Mouse (Mus musculus): ENCODE data around the gene Jmjd1c.

Gene Jmjd1c

DNA sequence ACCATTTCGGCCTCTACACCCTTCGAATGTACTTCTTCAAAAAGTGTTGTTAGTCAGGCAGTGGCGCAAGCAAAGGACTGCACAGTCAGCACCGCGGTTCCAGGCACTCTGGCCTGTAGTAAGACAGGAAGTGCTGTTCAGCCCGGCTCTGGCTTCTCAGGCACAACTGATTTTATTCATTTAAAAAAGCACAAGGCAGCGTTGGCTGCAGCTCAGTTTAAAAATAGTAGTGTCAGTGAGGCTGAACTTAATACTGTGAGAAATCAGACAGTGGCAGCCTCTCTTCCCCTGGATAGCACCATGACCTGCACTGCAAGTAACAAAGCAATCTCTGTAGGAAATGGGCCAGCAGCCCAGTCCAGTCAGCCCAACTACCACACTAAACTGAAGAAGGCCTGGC is 130.2 kb downstream of the Jmjd1c start:
- DNase-seq (ENCODE audit: low spot score in 2 of 2), result peak; percentile 46 to 48

DNA sequence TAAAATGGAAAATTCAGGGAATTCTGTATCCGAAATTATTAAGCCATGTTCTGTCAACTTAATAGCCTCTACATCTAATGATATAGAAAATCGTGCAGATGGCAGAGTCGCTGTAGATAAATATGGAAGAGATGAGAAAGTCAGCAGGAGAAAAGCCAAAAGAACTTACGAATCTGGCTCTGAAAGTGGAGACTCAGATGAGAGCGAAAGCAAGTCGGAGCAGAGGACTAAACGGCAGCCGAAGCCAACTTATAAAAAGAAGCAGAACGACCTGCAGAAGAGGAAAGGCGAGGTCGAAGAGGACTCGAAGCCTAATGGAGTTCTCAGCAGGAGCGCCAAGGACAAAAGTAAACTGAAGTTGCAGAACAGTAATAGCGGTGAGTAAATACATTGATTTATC is 130.6 kb downstream of the Jmjd1c start:
- no peak for DNase-seq (ENCODE audit: low spot score in 2 of 2)

DNA sequence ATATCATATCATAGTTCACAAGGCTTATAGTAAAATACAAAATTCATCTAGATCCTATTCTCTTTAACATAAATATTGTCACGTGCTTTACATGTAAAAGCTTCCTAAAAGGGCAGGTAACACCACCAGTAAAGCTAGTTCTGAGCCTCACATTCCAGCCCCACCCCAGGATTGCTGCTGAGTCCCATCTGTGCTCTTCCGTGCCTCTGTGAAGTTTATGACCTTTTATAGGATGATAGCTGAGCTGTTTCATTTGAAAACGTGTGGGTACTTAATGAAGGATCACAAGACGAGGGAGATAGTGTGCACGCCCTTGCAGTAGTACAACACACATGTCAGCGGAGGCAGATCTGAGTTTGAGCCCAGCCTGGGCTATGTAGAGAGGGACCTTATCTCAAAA is 134.5 kb downstream of the Jmjd1c start:
- DNase-seq (ENCODE audit: low spot score in 2 of 2), result no peak

DNA sequence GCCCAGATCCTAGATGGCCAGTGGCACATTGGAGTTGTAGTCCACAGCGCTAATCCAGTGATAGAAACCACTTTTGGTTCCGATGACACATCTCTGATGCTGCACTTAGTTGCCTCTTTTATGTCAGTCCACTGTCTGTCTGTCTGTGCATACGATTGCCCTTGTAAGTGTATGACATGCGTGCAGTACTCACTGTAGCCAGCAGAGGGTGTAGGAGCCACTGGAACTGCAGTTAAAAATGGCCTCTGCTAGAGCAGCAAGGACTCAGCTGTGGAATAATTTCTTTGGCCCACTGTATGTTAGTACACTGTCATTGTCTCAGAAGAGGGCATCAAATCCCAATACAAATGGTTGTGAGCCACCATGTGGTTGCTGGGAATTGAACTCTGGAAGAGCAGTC is 151.2 kb downstream of the Jmjd1c start:
- peak in 1 of 2 experiments; percentile 40 for DNase-seq (ENCODE audit: low spot score in 2 of 2)

DNA sequence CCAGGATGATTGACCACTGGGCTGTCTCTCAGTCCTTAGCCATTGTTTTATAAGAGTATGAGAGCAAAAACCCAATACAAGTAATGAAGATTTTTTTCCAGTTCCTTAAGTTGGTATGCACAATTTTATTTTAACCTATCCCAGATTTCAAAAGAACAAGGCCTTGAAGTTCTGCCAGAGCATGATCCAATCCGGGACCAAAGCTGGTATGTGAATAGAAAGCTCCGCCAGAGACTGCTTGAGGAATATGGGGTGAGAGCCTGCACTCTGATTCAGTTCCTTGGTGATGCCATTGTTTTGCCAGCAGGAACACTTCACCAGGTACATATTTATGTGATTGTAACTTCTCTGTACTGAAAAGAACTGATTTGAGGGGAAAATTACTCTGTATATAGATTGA is 153.6 kb downstream of the Jmjd1c start:
- no peak for DNase-seq (ENCODE audit: low spot score in 2 of 2)

DNA sequence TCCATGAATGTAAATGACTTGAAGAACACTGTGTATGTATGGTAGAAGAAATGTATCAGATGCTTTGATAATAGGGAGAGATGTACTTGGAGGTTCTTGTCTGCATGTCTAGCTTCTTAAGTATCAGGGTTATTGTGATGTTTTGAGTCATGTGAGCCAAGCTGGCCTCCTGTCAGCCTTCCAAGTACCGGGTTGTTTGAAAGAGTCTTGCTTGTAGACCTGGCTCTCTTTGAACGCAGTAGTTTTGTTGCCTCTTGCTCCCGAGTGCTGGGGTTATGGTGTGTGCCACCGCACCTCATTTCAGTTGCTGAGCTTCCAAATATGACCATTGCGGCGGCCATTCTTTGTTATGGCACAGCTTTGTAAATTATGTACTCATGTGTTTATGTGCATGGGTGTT is 154.9 kb downstream of the Jmjd1c start:
- no peak for DNase-seq (ENCODE audit: low spot score in 2 of 2)

DNA sequence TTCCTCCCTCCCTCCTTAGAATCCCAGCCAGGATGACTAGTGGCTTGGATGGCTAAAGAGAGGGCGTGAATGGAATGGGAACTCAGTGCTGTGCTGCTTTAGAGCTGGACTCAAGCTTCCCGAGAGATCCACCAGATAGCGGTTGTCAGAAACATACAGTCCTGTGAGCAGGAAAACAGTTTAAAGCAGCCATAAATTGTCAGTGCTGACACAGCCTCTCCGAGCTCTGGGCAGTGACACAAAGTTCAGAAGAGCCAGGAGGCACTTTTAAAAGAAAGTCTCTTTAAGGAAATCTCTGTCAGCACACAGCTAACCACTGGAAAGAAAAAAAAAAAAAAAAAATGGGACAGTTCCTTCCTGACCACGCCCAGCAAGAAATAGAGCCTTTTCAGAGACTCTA is 156.4 kb downstream of the Jmjd1c start:
- no peak for DNase-seq (ENCODE audit: low spot score in 2 of 2)

DNA sequence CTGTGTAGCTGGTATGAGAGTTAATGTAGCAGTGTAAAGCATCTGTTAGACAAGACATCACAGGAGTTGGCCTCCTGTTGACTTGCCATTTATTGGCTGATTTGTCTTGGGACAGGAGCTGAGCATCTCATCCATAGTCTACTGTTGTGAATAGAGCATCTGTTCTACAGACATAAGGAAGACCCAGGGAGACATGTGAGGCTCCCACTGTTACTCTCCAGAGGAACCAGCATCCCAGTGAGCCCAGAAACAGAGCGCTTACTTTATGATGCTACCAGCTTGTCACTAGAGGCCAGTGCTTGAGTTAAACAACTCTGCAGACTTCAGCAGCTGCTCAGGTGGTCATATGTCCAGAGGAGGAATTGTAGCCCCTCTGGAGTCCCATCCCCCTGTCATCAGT is 157.2 kb downstream of the Jmjd1c start:
- no peak for DNase-seq (ENCODE audit: low spot score in 2 of 2)

DNA sequence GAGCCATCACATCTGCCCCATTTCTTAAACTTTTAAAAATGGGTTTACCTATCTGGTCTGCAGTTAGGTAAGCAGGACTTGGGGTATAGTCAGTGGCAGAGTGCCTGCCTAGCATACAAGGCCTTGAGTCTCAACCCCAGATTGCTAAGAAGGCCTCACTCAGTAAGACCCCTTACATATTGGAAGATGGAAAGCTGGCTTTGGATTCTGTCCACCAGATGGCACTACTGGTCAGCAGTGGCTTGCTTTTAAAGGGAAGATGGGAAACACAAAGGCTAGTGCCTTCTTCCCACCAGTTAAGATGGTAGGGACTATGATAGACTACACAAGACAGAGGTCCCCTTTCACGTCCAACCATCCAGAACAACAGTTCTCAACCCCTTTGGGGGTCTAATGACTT is 168.9 kb downstream of the Jmjd1c start:
- DNase-seq (ENCODE audit: low spot score in 2 of 2), result peak in 1 of 2 experiments; percentile 54

DNA sequence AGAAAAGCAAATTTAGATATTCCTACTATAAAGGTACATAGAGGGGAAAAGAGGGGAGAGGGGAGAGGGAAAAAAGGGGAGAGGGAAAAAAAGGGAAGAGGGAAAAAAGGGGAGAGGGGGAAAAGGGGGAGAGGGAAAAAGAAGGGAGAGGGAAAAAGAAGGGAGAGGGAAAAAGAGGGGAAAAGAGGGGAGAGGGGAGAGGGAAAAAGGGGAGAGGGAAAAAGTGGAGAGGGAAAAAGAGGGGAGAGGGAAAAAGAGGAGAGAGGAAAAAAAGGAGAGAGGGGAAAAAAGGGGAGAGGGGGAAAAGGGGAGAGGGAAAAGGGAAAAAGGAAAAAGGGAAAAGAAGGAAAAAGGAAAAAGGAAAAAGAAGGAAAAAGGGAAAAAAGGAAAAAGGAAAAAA is 180.0 kb downstream of the Jmjd1c start:
- no peak for DNase-seq (ENCODE audit: low spot score in 2 of 2)

DNA sequence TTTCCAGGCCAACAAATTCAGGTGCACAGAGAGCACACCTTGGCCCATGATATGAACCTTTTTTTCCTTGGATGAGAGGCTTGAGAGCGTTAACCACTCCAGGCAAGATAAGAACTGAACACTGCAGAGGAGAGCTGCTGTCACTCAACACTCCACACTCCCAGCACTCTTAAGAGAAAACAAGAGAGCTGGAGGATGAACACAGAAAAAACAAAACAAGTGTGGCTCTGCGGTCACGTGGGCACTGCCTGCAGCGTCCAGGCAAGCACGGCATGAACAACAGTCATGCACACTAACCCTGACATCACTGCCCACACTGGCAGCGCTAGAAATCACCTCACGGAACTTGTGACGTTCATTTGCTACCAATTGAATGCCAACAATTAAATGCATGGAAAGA is 185.9 kb downstream of the Jmjd1c start:
- no peak for DNase-seq (ENCODE audit: low spot score in 2 of 2)

DNA sequence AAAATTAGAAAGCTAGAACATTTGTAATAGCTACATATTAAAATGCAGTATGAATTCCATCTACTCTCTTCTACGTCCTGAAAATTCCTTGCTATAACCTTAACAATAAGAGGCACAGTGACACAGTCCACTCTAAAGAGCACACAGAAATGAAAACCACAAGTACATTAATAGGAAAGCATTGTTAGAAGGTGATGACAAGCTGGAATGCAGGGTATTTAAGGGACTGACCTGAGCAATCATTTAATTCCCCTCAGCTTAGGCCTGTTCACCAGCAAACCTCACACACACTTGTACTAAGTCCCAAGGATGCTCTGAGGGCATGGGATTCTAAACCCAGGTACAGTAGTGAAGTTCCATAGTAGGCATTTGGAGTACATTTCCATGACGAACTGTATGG is 186.6 kb downstream of the Jmjd1c start:
- DNase-seq (ENCODE audit: low spot score in 2 of 2), result no peak

DNA sequence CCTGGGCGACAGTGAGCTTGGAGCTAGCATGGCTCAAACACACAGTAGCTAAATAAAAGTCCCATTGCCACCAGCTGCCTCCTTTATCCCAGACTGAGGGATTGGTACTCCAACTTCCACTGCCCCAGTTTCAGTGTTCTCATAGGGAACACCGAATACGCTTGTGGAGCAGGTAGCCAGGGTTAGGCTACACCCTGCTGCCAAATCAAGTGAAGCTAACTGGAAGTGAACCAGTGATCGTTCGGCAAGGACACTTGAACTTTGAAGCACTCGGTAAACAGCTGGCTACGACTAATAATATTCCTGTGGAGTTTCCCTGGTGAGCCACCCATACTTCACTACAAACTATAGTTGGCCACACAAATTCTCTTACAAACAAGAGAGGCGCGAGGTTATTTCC is 187.6 kb downstream of the Jmjd1c start:
- DNase-seq (ENCODE audit: low spot score in 2 of 2), result no peak

DNA sequence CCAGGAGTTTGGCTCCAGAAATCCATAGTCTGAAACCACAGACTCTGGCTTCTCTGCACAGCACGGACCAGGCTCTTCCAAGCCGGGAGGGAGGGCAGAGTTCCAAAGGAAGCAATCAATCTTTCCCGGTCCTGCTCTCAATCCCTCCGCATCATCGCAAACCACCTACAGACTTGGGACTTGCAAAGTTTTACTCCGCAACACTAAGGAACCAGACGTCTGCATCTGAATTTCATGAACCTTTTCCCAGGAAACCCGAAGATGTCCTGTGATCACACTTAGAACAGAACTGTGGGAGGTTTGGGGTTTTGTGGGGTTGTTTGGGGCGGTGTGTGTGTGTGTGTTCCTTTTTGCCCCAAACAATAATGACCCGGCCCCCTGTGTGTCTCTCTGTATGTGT is 188.4 kb downstream of the Jmjd1c start:
- no peak for DNase-seq (ENCODE audit: low spot score in 2 of 2)

DNA sequence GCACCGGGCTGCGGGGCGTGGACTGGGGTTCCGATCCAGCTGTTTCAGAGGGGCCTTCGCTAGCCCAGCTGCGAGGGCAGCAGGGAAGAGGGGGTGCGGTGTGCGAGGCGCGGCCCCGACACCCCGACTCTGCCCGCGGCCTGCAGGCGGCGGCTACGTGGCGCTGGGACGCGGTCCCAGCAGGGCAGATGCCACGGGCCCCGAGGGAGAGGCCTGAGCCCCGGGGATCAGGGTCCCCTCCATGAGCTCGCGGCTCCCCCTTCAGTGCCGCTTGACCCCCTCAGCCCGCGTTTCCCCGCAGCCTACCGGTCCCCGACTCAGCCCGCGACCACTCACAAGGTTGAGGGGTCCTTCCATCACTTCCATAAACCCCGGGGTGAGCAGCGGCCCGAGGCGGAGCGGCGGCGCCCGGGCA is 188.8 kb downstream of the Jmjd1c start:
- DNase-seq (ENCODE audit: low spot score in 2 of 2), result no peak

DNA sequence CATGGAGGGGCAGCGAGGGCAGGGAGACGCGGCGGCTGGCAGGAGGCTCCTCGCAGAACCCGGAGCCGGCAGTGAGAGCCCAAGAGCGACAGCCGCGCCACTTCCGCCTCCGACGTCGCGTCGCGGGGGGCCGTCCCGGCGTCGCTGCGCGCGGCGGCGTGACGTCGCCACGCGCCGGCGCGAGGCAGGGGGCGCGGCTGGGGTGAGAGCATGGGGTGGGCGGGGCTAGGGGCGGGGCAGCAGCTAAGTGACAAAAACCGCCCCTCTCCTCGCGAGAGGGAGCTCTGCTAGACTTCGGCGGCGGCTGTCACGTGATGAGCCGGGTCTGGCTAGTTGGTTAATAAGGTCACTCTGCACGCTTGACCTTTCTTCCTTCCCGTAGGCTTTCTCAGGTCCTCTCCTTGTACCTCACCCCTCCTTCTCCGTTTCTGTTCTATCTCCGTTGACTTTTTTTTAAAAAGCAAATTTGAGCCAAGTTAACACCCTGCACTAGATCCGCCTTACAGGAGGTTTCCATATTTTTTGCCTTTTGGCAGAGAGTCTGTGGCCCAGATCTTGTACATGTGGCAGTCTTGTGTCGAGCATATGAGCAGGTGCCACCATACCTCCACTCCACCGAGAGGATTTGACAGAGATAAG is 189.4 kb downstream of the Jmjd1c start, which contains the start of gene Nrbf2:
Gene Nrbf2 (minus strand): TSS at position 130 of the 639 bp plus-strand sequence.
- DNase-seq (ENCODE audit: low spot score in 2 of 2), result peak; percentile 66 to 80

DNA sequence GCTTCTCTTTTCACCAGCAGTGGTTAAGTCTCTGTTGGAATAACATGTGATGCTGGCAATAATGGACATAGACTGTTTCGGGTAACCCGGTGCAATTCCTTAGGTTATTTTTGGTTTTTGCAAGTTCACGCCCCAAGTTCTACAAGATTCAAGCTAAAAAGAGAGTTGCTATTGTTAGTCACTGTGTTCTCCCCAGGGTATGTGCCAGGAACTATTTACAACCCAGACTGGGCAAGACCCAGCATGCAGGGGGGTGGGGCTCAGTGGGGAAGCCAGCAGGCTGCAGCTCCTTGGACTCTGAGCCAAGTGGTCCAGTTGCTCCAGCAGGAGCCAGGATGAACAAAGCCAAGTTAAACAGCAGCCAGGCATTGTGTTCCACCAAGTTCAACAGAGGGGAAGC is 192.0 kb downstream of the Jmjd1c start:
- peak; percentile 50 to 73 for DNase-seq (ENCODE audit: low spot score in 2 of 2)

DNA sequence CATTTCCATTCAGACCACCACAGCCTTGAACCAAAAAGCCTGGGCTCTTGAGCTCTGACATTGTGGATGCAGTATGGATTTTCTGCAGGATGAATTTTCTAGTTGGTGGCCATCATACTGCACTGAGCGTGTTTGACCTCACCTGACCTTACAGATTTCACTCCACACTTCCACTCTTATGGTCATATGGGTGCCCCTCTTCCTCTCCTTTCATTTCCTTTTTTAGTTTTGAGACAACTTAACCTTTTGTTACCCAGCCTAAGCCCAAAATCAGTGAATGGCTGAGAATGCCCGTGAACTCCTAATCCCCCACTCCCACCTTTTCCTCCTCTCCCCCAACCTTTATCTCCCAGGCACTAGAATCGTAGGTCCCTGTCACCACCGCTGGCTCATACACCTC is 194.7 kb downstream of the Jmjd1c start:
- no peak for DNase-seq (ENCODE audit: low spot score in 2 of 2)

DNA sequence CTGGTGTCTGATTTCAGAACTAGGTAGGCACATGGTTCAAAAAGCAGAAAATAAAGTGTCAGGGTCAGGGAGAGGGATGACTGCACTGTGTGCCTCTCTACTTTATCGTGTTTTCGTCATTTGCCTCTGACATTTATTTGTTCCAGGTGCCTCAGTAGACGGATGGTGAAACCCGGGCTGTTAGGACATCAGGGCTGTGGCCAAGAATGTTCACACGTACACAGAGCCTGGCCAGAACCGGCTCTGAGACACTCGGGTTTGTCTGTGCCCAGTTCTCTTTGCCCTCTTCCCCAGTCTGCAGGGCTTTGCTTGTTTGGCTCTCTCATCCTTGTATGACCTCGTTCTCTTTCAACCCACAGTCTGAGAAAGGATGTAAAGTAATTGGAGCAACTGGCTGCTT is 195.2 kb downstream of the Jmjd1c start:
- no peak for DNase-seq (ENCODE audit: low spot score in 2 of 2)

DNA sequence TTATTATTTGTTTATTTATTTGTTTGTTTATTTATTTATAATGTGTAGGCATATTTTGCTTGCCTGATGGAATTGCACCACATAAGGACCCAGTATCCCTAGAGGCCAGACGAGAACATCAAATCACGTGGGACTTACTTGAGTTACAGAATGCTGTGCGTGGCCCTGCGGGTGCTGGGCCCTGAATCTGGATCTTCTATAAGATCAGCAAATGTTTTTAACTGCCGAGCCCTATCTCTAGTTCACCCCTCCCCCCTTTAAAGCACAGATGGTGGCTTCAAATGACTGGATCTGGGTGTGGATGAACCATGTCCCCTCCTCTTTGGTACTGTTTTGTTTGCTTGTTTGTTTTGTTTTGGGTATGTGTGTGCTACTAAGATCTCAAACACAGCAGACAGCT is 199.4 kb downstream of the Jmjd1c start:
- no peak for DNase-seq (ENCODE audit: low spot score in 2 of 2)

DNA sequence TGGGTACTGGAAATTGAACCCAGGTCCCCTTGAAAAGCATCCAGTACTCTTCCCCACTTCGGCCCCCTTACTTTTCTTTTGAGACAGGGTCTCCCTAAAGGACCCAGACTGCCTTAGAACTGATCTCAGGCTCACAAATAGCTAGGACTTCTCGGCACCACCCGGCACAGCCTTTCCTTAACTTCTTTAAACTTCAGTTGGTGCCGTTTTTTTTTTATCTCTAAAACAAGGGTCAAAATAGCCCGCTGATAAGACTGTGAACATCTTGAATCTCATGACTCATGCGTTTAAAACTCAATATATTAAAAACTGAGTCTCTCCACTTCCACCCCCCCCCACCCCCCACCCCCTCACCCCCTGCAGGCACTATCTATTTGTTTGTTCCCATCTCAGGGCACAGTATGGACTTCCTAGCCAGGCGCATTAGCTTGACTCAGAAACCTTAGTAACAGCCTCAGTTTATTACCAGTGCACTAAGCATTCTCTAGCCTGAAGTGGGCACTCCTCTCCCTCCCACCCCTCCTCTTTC is 200.1 kb downstream of the Jmjd1c start:
- no peak for DNase-seq (ENCODE audit: low spot score in 2 of 2)

DNA sequence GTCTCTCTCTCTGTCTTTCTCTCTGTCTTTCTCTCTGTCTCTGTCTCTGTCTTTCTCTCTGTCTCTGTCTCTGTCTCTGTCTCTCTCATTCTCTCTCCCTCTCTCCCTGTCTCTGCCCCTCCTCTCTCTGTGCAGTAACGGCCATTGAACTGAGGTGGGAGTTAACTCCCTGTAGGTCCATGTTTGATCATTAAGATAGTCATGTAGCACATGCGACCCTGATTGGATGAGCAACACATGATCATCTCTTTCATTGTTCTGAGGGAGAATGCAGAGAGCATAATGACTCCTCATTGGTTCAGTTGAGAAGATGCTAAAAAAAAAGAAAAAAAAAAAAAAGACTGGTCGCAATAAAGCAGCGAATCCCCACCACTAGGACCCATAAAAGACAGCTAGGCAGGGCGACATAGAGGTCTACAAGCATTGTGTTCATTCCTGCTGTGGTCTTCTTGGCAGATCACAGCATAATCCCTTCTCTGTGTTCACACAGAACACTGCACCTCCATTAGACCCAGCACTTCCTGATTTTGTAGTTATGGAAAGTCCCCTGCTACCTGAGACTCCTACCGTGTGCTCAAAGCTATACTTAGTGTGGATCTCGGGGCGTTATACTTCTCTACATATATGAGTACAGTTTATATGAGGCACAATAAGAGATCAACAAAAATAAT is 200.7 kb downstream of the Jmjd1c start:
- no peak for DNase-seq (ENCODE audit: low spot score in 2 of 2)

DNA sequence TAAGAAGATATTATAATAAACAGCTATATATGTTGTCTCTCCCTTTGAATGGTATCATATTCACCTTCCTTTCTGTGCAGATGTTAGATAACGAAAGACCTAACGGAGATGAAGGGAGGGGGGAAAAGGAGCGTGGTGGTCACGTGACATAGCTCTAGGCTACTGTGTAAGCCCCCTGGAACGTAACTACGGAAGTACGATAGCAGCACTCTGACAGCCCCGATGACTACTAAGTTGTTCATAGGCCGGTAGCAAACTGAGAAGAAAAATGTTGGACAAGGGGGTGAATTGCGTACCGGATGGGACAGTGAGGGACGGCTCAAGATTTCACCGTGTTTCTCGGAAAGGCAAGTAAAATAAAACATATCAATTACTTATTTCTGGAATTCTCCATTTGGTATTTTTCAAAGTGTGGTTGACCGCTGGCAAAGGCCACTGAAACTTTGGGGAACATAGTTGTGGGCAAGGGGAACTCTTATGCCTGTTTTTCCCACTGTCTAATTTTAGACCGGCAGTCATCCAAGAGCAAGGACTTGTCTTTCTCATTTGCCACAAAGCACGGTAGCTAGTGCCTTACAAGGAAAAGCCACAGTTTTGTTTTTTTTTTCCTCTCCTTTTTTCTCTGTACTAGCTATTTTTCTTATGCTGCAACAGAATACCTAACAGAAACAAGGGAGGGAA is 201.4 kb downstream of the Jmjd1c start:
- DNase-seq (ENCODE audit: low spot score in 2 of 2), result no peak
